Mouse (Mus musculus) heart, embryonic 16.5 days (tissue): Measurements from ENCODE around the gene Tnfsf10. TPM values are rescaled to one million over a fixed set of nuclear protein-coding genes. Genes with fewer than 3 reads are reported as not detected.
"Not testable (repeated sequence)": the region's sequence is repeated elsewhere in the genome, so short reads cannot be mapped to it uniquely, and the experiment has no call there.

ENCODE experiments used
- ATAC-seq: fragments of 200-750 bp; cut with Nextera tagmentation; replicated peaks from 2 replicates; pipeline ENCODE4 v1.8.0; 2017; ENCODE audit warnings: moderate number of reproducible peaks; ENCODE audit not compliant: insufficient read depth, low FRiP score; ENCODE audit errors: extremely low read depth
- H3K27ac ChIP-seq: fragments of 300-500 bp; sonication (generic); 2 replicates; pipeline ENCODE4 v1.5.1; 2014; ENCODE audit warnings: mild to moderate bottlenecking, low read length, control low read depth, moderate library complexity
- H3K27me3 ChIP-seq: fragments of 300-500 bp; sonication (generic); 2 replicates; pipeline ENCODE4 v1.6.1; 2014; ENCODE audit warnings: low read length, mixed read lengths; ENCODE audit not compliant: control insufficient read depth, insufficient read depth
- H3K36me3 ChIP-seq: fragments of 300-500 bp; sonication (generic); 2 replicates; pipeline ENCODE4 v1.6.1; 2014; ENCODE audit not compliant: control insufficient read depth, insufficient read depth
- H3K4me1 ChIP-seq: fragments of 300-500 bp; sonication (generic); 2 replicates; pipeline ENCODE4 v1.6.1; 2014; ENCODE audit warnings: low read length, mixed read lengths; ENCODE audit not compliant: control insufficient read depth, insufficient read depth
- H3K4me2 ChIP-seq: fragments of 300-500 bp; sonication (generic); 2 replicates; pipeline ENCODE4 v1.6.1; 2014; ENCODE audit warnings: low read depth, mild to moderate bottlenecking, control low read depth, low read length
- H3K4me3 ChIP-seq: fragments of 300-500 bp; sonication (generic); 2 replicates; pipeline ENCODE4 v1.5.1; 2014; ENCODE audit warnings: mild to moderate bottlenecking, control low read depth, low read length
- H3K9ac ChIP-seq: fragments of 300-500 bp; sonication (generic); 2 replicates; pipeline ENCODE4 v1.6.1; 2014; ENCODE audit warnings: low read length, control low read depth
- H3K9me3 ChIP-seq: fragments of 300-500 bp; sonication (generic); replicated peaks from 2 replicates; pipeline ENCODE4 v1.6.1; 2016; ENCODE audit warnings: low read length; ENCODE audit not compliant: control insufficient read depth
- whole genome bisulfite sequencing: fragments of 180-500 bp; shearing (Covaris S2); extraction: QIAGEN DNeasy Blood & Tissue Kit; methylation state at CpG from one replicate; pipeline ENCODE4 v1.1.7; 2014; 5-methylcytosine and 5-hydroxymethylcytosine counted together
- polyA plus RNA-seq: library from polyadenylated mRNA; unstranded; fragments of >200 nt; fragmentation: Nextera tagmentation; extraction: Ambion mirVana; gene quantifications from 2 replicates; pipeline ENCODE4 v1.2.1, GENCODE M21; 2015

The Tnfsf10 gene
- polyA plus RNA-seq, 1 experiment from 2014 or later, result 0.84 TPM

DNA sequence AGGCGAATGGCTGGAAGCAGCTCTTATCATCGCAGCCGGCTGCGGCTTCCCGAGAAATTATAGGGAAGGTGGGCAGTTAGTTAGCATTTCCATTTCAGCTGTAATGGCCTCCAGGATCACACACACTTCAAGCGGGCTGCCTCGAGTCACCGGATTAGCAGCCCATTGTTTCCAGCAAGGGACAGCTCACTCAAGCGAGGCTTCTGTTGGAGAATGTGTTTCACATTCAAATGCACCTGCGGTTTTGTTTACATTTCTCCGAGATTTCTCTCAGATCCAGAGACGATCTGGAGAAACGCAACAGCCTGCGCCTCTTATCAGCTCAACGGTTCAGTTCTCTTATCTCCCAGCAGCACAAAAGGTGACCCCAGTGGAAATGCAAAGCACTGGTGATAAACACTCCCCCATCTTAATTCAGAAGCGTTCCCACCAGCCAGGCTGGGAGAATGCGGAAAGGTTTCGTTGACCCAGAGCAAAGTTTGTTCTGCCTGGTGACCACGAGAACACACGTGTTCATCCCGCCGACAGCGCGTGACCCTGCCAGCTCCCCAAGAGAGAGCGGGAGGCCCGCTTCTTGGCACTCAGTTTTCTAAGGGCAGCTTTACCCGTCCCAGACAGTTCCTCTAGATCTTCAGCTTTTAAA, 33.6 kb upstream of the Tnfsf10 start:
- ATAC-seq, result peak; percentile 49
- H3K4me3 ChIP-seq, result peak overlapping the region; percentile 47
- no peaks in the 10 kb centered on the region for H3K27me3 ChIP-seq
- peak overlapping the region; percentile 10 for H3K9ac ChIP-seq
- no peaks in the 10 kb centered on the region for H3K36me3 ChIP-seq
- H3K9me3 ChIP-seq, result no peaks in the 10 kb centered on the region; the same call in 1 of the 2 replicates
- WGBS, result 4% methylated on average over 27 of the region's 27 CpGs
- H3K4me1 ChIP-seq, result peaks cover 6% of the 10 kb centered on the region
- H3K27ac ChIP-seq, result peak overlapping the region; percentile 55
- peak overlapping the region; percentile 76 for H3K4me2 ChIP-seq

DNA sequence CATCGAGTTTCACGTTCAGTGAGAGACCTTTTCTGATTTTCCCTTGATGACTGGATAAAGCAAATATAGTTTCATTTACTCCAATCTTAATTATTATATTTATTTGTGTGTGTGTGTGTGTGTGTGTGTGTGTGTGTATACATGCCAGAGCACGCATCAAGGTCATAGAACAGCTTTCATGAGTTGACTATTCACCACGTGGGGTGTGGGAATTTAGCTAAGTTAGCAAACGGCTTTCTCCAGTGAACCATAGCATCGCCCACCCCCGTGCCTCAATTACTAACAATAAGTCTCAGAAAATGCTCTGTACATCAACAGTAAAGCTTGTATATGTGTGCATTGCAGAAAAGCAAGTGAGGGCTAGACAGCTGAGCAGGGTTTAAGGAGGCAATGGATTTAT, 33.0 kb upstream of the Tnfsf10 start:
- Histone ChIP-seq H3K27ac (0 out of 2 replicates have a peak overlapping the region, but pooled peaks have one; percentile 27), H3K4me3 (peak overlapping the region; percentile 47; the same call in 1 of the 2 replicates)
- ATAC-seq, result no peak

DNA sequence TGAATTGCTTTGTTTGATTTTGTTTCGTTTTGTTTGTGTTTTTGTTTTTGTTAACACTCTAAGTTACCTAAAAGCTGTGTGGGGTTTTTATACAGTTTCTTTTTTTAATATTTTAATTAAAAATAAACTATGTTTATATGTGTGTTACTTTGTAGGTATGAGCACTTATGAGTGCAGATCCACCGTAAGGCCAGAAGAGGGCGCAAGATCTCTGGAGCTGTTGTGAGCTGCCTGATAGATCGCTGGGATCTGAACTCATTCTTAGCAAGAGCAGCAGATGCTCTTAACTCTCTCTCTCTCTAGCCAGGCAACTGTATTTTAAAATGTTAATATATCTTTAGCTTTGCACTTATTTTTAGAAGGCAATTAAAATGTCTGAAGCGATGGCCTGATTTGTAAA, 32.6 kb upstream of the Tnfsf10 start:
- WGBS, result 90% methylated on average over 5 of the region's 5 CpGs
- no peaks in the 10 kb centered on the region; the same call in 1 of the 2 replicates for H3K9me3 ChIP-seq
- H3K4me2 ChIP-seq, result no peak overlapping the region
- no peaks in the 10 kb centered on the region for H3K27me3 ChIP-seq
- H3K4me1 ChIP-seq, result peaks cover 15% of the 10 kb centered on the region
- ATAC-seq, result no peak
- H3K27ac ChIP-seq, result no peak overlapping the region
- no peak overlapping the region for H3K9ac ChIP-seq
- no peak overlapping the region for H3K4me3 ChIP-seq
- no peaks in the 10 kb centered on the region for H3K36me3 ChIP-seq

More for the DNA sequence above, 33.0 kb upstream of the Tnfsf10 start:
- H3K4me1 ChIP-seq, result peaks cover 12% of the 10 kb centered on the region
- H3K27me3 ChIP-seq, result no peaks in the 10 kb centered on the region
- no peaks in the 10 kb centered on the region; the same call in 1 of the 2 replicates for H3K9me3 ChIP-seq
- H3K4me2 ChIP-seq, result peak overlapping the region; percentile 76
- H3K9ac ChIP-seq, result 0 out of 2 replicates have a peak overlapping the region, but pooled peaks have one; percentile 10
- no peaks in the 10 kb centered on the region for H3K36me3 ChIP-seq
- 65% methylated on average over 7 of the region's 7 CpGs for WGBS

DNA sequence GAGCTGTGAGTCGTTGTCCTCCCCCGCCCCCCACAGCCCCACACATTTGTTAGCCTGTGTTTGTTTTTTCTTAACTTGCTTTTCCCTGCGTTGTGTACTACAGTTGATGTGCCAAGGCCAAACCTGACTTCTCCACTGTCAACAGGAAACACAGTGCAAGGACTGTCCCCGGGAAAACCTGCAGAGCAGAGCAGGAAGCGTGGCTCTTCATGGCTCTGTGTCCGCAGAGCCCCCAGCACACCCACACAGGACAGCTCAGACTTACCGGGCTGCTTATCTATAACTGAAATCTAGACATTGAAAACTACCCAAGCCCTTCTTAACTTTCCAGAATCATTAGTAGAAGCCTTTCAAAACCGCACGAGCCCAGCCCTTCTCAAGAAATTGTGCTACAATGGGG, 31.8 kb upstream of the Tnfsf10 start:
- no peak overlapping the region for H3K4me2 ChIP-seq
- peaks cover 15% of the 10 kb centered on the region for H3K4me1 ChIP-seq
- ATAC-seq, result no peak
- H3K9ac ChIP-seq, result no peak overlapping the region
- 59% methylated on average over 9 of the region's 9 CpGs for WGBS
- H3K4me3 ChIP-seq, result no peak overlapping the region
- H3K27me3 ChIP-seq, result no peaks in the 10 kb centered on the region
- H3K36me3 ChIP-seq, result no peaks in the 10 kb centered on the region
- no peaks in the 10 kb centered on the region; the same call in 1 of the 2 replicates for H3K9me3 ChIP-seq
- H3K27ac ChIP-seq, result no peak overlapping the region

DNA sequence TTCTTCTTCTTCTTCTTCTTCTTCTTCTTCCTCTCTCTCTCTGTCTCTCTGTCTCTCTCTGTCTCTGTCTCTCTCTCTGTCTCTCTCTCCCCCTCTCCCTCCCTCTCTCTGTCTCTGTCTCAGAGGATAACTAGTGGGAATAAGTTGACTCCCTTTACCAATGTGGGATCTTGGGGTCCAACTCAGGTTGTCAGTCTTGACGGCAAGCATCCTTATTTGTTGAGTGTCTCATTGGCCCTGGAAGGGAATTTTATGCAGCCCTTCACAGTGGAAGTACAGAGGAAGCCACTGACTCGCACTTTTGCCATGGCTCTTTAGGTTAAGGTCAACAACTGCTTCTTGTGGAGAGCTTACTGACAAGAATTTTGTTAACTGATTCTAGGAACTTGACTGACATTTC, 28.5 kb upstream of the Tnfsf10 start:
- peaks cover 12% of the 10 kb centered on the region for H3K4me1 ChIP-seq
- peak overlapping the region; percentile 39 for H3K27ac ChIP-seq
- ATAC-seq, result no peak
- 56% methylated on average over 2 of the region's 2 CpGs for WGBS
- H3K27me3 ChIP-seq, result no peaks in the 10 kb centered on the region
- no peak overlapping the region for H3K4me2 ChIP-seq
- H3K4me3 ChIP-seq, result no peak overlapping the region
- no peak overlapping the region for H3K9ac ChIP-seq
- H3K9me3 ChIP-seq, result no peaks in the 10 kb centered on the region; the same call in 1 of the 2 replicates
- no peaks in the 10 kb centered on the region for H3K36me3 ChIP-seq

DNA sequence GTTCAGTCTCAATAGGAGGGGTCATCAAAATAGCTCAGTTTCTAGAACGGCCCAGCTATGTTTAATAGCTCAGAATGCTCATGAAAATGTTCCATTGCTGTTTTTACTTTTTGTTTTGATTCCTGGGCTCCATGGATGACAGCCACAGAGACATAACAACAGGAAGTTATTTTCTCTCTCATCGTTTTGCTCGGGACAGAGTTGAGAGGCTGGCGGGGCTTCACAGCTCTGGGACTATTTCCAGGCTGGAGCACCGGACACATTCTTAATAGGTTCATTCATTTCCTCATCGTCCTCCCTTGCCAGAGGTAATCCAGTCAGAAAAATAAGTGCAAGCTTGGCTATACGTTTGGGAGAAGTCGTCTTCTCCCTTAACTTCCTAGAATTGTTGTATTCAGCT, 27.9 kb upstream of the Tnfsf10 start:
- H3K36me3 ChIP-seq, result no peaks in the 10 kb centered on the region
- peaks cover 9% of the 10 kb centered on the region; the same call in 1 of the 2 replicates for H3K4me1 ChIP-seq
- H3K9me3 ChIP-seq, result no peaks in the 10 kb centered on the region; the same call in 1 of the 2 replicates
- H3K27me3 ChIP-seq, result no peaks in the 10 kb centered on the region
- no peak overlapping the region for H3K4me3 ChIP-seq
- H3K9ac ChIP-seq, result no peak overlapping the region
- H3K27ac ChIP-seq, result peak overlapping the region; percentile 39
- ATAC-seq, result peak; percentile 54
- 25% methylated on average over 8 of the region's 8 CpGs for WGBS
- no peak overlapping the region for H3K4me2 ChIP-seq

DNA sequence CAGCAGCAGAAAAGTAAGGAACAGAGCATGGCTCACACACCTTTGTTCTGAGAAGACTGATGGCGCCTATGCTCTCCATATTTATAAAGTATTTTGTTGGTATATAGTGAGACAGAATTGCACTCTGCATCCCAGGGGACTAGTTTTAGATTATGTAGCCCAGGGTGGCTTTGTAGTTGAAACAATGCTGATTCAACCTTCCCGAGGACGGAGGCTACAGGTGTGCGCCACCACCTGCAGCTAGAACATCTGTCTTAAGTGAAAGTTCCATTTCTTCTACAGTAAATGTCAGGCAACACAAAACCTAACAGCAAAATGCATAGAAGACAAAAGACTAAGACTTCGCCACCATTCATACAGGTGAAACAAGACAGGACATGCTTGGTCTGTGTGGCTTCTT, 26.5 kb upstream of the Tnfsf10 start:
- H3K36me3 ChIP-seq, result no peaks in the 10 kb centered on the region
- no peak overlapping the region for H3K9ac ChIP-seq
- no peaks in the 10 kb centered on the region for H3K9me3 ChIP-seq
- no peak for ATAC-seq
- 80% methylated on average over 5 of the region's 5 CpGs for WGBS
- H3K27me3 ChIP-seq, result no peaks in the 10 kb centered on the region
- H3K27ac ChIP-seq, result no peak overlapping the region
- H3K4me3 ChIP-seq, result no peak overlapping the region
- peaks cover 9% of the 10 kb centered on the region; the same call in 1 of the 2 replicates for H3K4me1 ChIP-seq
- H3K4me2 ChIP-seq, result no peak overlapping the region

DNA sequence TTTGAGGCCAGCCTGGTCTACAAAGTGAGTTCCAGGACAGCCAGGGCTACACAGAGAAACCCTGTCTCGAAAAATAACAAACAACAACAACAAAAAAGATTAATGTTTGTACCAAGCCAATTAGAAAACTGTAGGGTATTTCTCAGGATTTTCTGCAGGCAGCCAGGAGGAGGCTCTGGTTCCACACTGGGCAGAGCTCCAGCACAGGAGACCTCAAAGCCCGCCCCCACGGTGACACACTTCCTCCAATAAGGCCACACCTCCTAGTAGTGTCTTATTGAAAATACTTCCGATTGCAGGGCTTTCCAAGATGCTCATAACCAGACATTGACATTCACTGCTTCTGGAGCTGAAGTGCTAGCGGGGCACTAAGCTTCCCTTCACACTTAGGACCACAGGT, 25.9 kb upstream of the Tnfsf10 start:
- ATAC-seq, result not testable (repeated sequence)
- WGBS, result 78% methylated on average over 5 of the region's 5 CpGs

DNA sequence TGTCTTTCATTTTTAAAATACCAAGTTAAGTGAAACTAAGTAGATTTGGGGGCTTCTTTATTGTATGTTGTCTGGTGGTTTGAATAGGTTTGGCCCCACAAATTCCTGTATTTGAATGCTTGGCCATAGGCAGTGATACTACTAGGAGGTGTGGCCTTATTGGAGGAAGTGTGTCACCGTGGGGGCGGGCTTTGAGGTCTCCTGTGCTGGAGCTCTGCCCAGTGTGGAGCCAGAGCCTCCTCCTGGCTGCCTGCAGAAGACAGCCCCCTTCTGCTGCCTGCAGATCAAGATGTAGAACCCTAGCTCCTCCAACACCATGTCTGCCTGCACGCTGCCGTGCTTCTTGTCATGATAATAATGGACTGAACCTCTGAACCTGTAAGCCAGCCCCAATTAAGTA, 25.4 kb upstream of the Tnfsf10 start:
- ATAC-seq, H3K9ac ChIP-seq, H3K36me3 ChIP-seq, H3K4me2 ChIP-seq, H3K27ac ChIP-seq, H3K9me3 ChIP-seq, H3K4me1 ChIP-seq, H3K4me3 ChIP-seq, H3K27me3 ChIP-seq: not testable (repeated sequence)
- 87% methylated on average over 4 of the region's 4 CpGs for WGBS

More for the DNA sequence above, 25.9 kb upstream of the Tnfsf10 start:
- H3K27me3 ChIP-seq, H3K4me1 ChIP-seq, H3K27ac ChIP-seq, H3K9me3 ChIP-seq, H3K4me3 ChIP-seq, H3K4me2 ChIP-seq, H3K9ac ChIP-seq, H3K36me3 ChIP-seq: not testable (repeated sequence)
